Mouse (Mus musculus): ENCODE data around the gene Polr2a.

- no peak for TF ChIP-seq CTCF (IDR thresholded peaks at IDR 0.05)
- 0 out of 2 replicates have a peak, but pooled peaks have one; percentile 25 for TF ChIP-seq EP300 (IDR thresholded peaks at IDR 0.05)
Measured at GRCm38 (mm10) chr11:69684128-69684745, 74.2 kb downstream of the Polr2a start.

Data from lung, postnatal 0 days (tissue).